Mouse (Mus musculus) heart, postnatal 14 days (tissue): ENCODE data around the gene Fads2. TPM values are rescaled to one million over a fixed set of nuclear protein-coding genes. Genes with fewer than 3 reads are reported as not detected.
"Not testable (repeated sequence)": the region's sequence is repeated elsewhere in the genome, so short reads cannot be mapped to it uniquely, and the experiment has no call there.

Experiments used
- DNase-seq, 2 experiments: peaks; one replicate each; pipeline ENCODE4 v3.0.0; 2021 to 2022
- intact Hi-C: fragments of 180-260 bp; cut with DNase I; formaldehyde crosslinking; loops from one replicate; pipeline ENCODE4 v1.15.1; 2025
- long read RNA-seq, 2 experiments: library from polyadenylated mRNA; stranded (forward); transcript quantifications; one replicate each; pipeline ENCODE4 v2.0.0; 2021
- total RNA-seq, 2 experiments: library from RNA; stranded (reverse); gene quantifications; 2 replicates each; pipeline ENCODE4 v1.2.3; 2021

Fads2 gene
- 1 to 10 TPM; 7.8 to 9.8 TPM for total RNA-seq
- long read RNA-seq, experiment 1, transcript Fads2-201 (12 exons, 3,150 nt), result major isoform, 10 of 14 reads
- long read RNA-seq, experiment 1, partial matches to known transcripts, result 2 of 14 reads
- long read RNA-seq, experiment 1, other reads (novel, unspliced or antisense), result 2 of 14 reads
- long read RNA-seq, experiment 2, transcript Fads2-201 (12 exons, 3,150 nt), result major isoform, 13 of 14 reads
- long read RNA-seq, experiment 2, partial matches to known transcripts, result 0 of 14 reads
- long read RNA-seq, experiment 2, other reads (novel, unspliced or antisense), result 1 of 14 reads

GRCm38 (mm10) chr19:10101341-10102053, at the start of gene Fads2:
TSS of gene Fads2 (minus strand) at chr19:10101746.
- intact Hi-C loops, result loop anchor here (2.0 to 5.0 kb wide), 2 partner anchors 61 to 81 kb away; partner anchors contain the start of genes Fads1 and Fads3
- DNase-seq, result peak; percentile 88

GRCm38 (mm10) chr19:10149189-10149588, 47.6 kb upstream of the Fads2 start:
- intact Hi-C loops, result no loop called here
- DNase-seq, result no peak

GRCm38 (mm10) chr19:10148555-10148954, 47.0 kb upstream of the Fads2 start:
- intact Hi-C loops, result no loop called here
- peak in 1 of 2 experiments; percentile 15 for DNase-seq

- no peak for DNase-seq
- intact Hi-C loops, result no loop called here
Observed at GRCm38 (mm10) chr19:10144464-10144863, 42.9 kb upstream of the Fads2 start.

- DNase-seq, result no peak
- intact Hi-C loops, result no loop called here
Observed at GRCm38 (mm10) chr19:10143667-10144066, 42.1 kb upstream of the Fads2 start.

GRCm38 (mm10) chr19:10139736-10140135, 38.2 kb upstream of the Fads2 start:
- DNase-seq, result no peak
- intact Hi-C loops, result no loop called here

- peak; percentile 10 to 33 for DNase-seq
- intact Hi-C loops, result no loop called here
Observed at GRCm38 (mm10) chr19:10137423-10137822, 35.9 kb upstream of the Fads2 start.

GRCm38 (mm10) chr19:10134692-10135091, 33.1 kb upstream of the Fads2 start:
- DNase-seq, result peak; percentile 78 to 83
- intact Hi-C loops, result no loop called here

- DNase-seq, intact Hi-C loops: not testable (repeated sequence)
Observed at GRCm38 (mm10) chr19:10129547-10129946, 28.0 kb upstream of the Fads2 start.

- intact Hi-C loops, result no loop called here
- DNase-seq, result no peak
Observed at GRCm38 (mm10) chr19:10126479-10127250, 25.1 kb upstream of the Fads2 start.

- no peak for DNase-seq
- intact Hi-C loops, result no loop called here
Observed at GRCm38 (mm10) chr19:10123892-10124634, 22.5 kb upstream of the Fads2 start.

GRCm38 (mm10) chr19:10122021-10122631, 20.6 kb upstream of the Fads2 start:
- no peak for DNase-seq
- intact Hi-C loops, result no loop called here

- DNase-seq, result no peak
Observed at GRCm38 (mm10) chr19:10116641-10117040, 15.1 kb upstream of the Fads2 start.

GRCm38 (mm10) chr19:10115373-10116158, 14.0 kb upstream of the Fads2 start:
- intact Hi-C loops, result no loop called here
- no peak for DNase-seq

More at GRCm38 (mm10) chr19:10116641-10117040, 15.1 kb upstream of the Fads2 start:
- intact Hi-C loops, result no loop called here

GRCm38 (mm10) chr19:10112956-10113355, 11.4 kb upstream of the Fads2 start:
- DNase-seq, result no peak
- intact Hi-C loops, result no loop called here

- intact Hi-C loops, result no loop called here
- no peak for DNase-seq
Observed at GRCm38 (mm10) chr19:10108666-10109065, 7.1 kb upstream of the Fads2 start.

GRCm38 (mm10) chr19:10108129-10108528, 6.6 kb upstream of the Fads2 start:
- intact Hi-C loops, result no loop called here
- no peak for DNase-seq

- no peak for DNase-seq
- intact Hi-C loops, result no loop called here
Observed at GRCm38 (mm10) chr19:10107051-10107611, 5.6 kb upstream of the Fads2 start.

GRCm38 (mm10) chr19:10106634-10107033, 5.1 kb upstream of the Fads2 start:
- intact Hi-C loops, result no loop called here

More at GRCm38 (mm10) chr19:10106634-10107033, 5.1 kb upstream of the Fads2 start:
- no peak for DNase-seq
